Mouse (Mus musculus) small intestine, adult 2 months (tissue): ENCODE measurements around the gene Clic3.

Source experiments
- CTCF ChIP-seq: fragments of 200-500 bp; IDR thresholded peaks from 2 replicates; pipeline ENCODE4 v1.5.1; 2012; ENCODE audit warnings: low read depth, mild to moderate bottlenecking, control low read depth, inconsistent platforms, low read length, moderate library complexity, mixed read lengths; ENCODE audit not compliant: insufficient replicate concordance, insufficient read length; ENCODE audit errors: extremely low read depth
- POLR2A ChIP-seq: fragments of 200-500 bp; IDR thresholded peaks from 2 replicates; pipeline ENCODE4 v1.6.1; 2012; ENCODE audit warnings: low read depth, mild to moderate bottlenecking, control low read depth, inconsistent platforms, low read length, moderate library complexity

- TF ChIP-seq CTCF, result no peak
- TF ChIP-seq POLR2A, result no peak
Observed at GRCm38 (mm10) chr2:25472550-25472949, 15.9 kb downstream of the Clic3 start.
